Mouse (Mus musculus): ENCODE results near the gene Mxd3.
A peak's percentile ranks its signal among the peaks of the same experiment; 100 is the strongest.

Mxd3 gene

DNA sequence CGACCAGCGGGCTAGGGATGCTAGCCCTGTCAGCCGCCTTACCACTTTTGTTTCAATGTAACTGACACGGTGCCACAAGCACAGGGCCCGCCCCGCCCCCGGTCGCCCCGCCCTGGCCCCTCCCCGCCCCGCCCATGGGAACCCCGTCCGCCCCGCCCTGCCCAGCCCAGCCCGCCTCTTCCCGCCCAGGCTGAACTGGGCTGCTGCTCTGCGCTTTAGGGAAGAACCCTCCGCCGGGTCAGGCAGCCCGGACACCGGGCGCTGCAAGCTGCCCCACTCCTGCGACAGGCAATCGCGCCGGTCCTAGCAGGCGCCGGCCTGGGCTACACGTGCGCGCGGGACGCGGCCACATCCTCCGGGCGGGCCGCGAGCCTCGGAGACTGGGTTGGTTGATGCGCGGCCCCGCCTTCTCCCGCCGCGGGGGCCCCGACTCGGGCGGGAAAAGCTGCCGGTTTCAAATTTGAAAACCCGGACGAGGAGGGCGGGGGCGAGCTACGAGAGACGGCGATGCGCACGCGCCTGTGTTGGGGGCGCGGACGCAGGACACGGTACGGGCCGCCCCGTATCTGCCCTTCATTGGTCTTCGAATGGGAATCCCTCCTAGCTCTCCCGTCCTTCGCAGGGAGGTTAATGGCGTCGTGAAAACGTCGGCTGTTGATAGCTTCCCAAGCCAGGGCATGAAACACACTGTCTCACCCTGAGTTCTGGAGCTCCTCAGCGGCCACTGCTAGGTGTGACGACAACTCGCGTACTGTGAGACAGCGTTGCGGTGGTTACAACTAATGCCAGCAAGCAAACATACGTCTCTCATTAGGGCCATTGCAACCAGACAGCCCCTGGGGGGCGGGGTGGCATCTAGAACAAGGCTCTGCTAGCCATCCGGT is at the start of gene Mxd3:
Gene Mxd3, minus strand, starts transcription at position 141 of the 884 bp plus-strand sequence.
- DNase-seq, result peak; percentile 87 to 91

DNA sequence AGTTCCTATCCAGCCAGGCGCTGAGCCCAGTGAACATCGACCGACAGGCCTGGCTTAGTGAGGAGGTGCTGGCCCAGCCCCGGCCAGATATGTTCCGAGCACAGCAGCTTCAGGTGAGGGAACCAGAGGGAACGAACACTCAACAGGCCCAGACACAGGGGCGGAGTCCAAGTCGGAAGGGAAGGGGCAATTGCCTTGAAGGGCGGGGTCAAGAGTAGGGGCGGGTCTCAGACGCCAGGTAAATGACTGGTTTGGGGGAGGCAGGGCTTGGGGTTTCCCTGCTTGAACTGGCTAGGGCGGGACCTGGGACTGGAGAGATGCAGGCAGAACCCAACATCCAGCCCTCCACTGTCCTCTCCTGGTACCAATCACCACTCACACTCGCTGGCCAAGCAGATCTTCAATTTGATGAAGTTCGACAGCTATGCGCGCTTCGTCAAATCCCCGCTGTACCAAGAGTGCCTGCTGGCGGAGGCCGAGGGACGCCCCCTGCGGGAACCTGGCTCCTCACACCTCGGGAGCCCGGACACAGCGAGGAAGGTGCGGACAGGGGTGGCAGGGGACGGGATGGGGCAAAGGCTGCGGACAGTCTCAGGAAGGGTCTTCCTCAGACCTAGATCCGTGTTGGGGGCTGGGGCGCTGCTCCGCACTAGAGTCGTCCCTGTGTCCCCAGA is 49.4 kb upstream of the Mxd3 start:
- no peak for DNase-seq

DNA sequence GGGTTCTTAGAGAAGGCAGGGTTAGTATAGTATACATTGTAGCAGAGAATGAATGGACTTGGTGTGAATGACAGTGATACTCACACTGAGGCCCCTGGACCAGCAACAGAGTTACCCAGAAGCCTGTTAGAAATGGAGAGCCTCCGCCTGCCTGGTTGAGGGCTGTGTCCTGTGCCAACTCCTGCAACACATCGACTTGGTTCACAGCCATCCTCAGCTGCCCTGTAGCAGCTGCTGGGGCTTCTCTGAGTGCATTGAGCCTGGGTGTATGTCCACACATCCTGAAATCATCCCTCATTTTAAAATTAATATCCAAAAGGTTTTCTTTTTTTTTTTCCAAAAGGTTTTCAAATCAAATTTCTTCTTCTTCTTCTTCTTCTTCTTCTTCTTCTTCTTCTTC is 46.3 kb upstream of the Mxd3 start:
- peak in 1 of 2 experiments; percentile 30 for DNase-seq

DNA sequence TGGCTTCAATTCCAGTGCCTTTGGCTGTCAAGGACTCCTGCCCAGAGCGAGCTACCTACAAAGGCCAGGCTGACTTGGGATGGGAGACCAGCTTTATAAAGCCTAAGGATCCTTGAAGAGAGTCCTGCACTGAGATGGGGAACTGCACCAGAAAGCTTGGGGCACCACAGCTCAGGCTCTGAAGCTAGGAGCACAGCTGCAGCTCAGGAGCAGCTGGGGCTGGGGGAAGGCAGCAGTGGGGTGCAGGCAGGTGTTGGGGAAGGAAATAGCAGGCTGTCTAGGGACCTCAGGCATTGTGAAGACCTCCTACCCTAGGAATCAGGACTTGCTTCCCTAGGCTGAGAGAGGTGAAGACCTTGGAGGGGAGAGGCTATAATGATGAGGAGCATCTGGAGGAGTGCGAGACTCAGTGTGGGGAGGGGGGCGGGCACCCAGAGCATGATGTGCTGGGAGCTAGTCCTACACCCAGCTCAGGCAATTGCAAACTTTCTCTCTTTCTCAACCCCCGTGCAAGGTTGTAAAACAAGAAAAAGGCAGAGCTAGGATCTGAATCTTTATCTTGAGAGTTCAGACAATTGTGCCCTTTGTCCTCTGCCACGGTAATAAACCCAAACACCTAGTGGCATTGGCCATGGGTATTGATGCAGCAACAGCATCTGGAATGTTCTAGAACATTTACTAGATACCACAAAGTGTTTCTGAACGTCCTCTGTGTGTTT is 44.7 kb upstream of the Mxd3 start:
- no peak for DNase-seq

DNA sequence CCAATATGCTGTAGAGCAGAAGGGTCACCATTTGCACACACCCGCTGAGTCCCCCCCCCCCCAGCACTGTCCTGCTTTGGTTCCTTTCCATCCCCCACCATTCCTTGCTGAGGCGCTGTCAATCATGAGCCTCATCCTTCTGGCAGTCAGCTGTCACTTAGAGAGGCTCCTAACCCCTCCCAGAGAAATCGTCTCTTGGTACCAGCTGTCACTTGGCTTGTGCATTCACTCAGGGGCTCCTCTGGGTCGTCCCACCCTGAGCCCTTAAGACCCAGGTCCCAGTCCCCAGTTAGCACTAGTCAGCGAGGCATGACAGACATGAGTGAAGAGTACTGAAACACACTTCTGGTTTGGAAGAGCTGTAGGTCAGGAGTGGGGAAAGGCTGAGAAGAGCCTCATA is 42.1 kb upstream of the Mxd3 start:
- DNase-seq, result no peak

DNA sequence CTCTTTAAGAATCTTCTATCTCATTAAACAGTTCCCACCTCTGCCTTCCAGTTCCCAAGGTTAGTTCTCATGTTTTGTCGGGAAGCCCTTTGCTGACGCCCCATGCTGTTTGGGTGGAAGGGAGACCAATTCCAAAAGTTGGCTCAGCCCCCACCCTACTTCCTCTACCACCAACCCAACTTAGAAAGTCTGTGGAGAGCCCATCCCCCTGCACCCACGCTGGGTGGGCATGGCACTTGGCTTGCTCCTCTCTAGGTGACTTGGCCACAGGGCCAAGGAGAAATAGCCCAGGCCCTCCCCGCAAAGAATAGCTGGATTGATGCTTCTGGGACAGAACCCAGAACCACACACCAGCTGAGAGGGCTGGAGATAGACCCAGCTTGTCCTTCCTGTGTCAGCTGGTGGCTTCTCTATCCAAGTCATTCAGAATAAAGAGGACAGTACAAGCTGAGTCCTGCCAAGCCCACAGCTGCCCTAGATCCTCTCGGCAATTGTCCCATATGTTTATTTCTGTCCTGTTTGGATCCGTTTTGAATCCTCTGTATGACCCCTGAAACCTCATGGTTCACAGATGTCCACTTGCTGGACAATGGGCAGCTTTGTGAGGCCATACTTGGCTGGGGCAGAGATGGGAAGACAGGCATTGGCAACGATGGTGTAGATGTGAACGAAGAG is 41.5 kb upstream of the Mxd3 start:
- peak; percentile 31 to 34 for DNase-seq

DNA sequence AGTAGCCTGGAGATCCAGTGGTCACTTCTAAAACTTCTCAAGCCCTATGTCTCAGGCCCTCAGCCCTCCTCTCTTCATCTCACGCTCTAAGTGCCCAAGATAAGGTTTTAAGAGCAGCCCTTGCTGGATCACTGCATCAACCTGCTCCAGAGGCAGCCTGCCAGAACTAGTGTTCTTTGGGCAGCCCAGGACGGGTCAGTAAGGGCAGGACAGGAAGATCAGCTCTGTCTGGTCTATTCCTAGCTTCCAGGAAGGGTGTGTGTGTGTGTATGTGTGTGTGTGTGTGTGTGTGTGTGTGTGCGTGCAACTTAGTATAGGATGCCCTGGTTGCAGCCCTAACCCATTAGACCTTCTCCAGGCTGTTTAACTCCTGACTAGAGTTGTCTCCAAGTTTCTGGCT is 40.6 kb upstream of the Mxd3 start:
- DNase-seq, result no peak

DNA sequence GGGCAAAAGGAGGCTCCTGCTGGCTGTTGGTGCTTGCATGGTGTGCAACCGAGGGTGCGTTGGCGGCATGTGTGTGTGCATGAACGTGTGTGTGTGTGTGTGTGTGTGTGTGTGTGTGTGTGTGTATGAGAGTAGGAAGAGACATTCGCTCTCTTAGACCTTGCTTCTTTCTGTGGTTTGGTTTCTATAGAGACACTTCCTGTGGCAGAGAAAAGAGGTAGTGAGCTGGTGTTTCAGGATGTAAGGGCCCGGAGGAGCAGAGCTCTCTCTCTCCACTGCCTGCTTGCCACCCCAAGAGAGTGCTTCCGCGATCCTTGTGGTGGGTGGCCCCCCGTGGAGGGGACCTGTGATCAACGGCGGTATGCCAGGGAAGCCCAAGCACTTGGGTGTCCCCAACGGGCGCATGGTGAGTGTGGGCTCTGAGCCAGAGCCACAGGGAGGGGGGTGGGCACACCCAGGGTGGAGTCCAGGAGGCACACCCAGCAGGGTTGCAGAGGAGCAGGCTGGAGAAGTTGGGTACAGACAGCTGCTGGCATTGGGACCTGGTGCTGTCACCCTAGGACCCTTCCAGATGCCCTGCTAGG is 40.0 kb upstream of the Mxd3 start, which contains the start of gene Rgs14:
Gene Rgs14, plus strand, starts transcription at position 202 of the 584 bp plus-strand sequence.
- DNase-seq, result no peak

DNA sequence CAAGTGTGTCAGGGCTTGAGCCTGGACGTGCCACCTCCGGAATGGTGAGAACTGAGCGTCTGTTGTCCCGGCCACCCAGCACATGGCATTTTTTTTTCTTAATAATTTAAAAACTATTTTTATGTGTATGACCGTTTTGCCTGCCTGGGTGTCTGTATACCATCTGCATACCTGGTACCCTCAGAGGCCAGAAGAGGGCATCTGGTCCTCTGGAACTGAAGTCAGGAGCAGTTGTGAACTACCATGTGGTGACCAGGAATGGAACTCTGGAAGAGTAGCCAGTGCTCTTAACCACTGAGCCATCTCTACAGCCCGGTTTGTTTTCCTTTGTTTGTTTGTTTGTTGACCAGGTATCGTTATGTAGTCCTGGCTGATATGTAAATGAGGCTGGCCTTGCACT is 38.8 kb upstream of the Mxd3 start:
- no peak for DNase-seq

DNA sequence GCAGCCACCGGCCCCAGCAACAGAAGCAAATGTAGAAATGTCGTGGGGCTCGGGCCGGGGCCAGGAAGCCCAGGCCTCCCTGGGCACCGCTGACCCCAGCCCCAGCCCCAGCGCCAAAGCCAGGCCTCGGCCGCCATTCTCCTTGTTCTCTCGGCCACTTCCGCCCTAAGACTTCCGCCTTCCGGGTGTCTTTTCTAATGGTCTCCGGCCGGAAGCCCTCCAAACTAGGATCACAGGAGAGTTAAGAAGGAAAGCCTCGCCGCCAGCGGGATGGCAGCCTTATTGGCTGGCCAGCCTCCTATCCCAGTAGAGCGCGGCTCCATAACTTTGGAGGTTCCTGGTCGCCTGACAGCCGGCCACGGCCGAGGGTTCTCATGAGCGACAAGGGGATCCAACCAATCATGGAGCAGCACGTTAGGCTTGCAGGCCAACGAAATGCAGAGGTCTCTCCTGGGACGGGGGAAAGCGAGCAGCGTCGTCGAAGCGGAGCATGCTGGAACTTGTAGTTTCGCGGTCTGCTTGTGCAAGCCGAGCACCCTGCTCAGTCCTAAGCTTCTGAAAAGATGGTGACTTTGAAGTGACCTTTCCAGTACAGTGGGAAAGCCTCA is 32.9 kb upstream of the Mxd3 start, which contains the start of gene Lman2:
Gene Lman2, minus strand, starts transcription at position 331 of the 608 bp plus-strand sequence.
- DNase-seq, result peak; percentile 95 to 97

DNA sequence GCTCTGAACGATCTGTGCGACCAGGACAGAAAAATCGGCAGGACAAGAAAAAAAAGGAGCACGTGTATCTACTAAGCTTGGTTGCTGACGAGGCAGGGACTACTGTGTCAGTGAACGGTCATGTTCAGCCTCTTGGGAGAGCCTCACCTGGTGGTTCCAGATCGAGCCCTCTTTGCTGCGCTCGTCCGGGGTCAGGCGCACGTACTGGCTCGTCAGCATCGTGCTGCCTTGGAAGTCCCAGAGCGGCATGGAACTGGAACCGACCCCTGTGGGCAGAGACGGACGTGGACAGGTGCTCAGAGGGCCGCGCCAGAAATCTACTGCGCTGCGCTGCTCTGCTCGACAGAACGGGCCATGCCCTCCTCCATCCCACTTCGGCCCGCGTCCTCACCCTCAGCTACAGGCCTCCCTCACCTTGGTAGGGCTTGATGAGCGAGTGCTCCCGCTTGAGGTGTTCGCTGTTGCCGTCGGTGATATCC is 32.4 kb upstream of the Mxd3 start:
- peak in 1 of 2 experiments; percentile 47 for DNase-seq

DNA sequence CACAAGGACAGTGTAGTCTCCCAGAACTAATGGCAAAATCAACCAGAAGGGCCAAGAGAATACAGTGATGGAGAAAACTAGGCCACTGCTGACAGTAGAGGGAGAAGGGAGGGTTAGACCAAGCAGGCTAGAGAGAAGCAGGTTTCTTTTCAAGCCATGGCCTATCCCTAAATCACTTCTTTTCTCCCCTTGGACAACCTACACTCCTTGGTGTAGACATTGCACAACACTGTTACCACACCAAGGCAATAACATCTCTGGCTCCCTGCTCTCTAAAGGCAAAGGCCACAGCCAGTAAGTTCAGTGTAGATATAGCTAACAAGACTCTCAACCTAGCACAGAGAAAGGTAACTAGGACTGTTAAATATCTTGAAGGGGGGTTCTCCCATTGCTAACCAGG is 31.5 kb upstream of the Mxd3 start:
- no peak for DNase-seq

DNA sequence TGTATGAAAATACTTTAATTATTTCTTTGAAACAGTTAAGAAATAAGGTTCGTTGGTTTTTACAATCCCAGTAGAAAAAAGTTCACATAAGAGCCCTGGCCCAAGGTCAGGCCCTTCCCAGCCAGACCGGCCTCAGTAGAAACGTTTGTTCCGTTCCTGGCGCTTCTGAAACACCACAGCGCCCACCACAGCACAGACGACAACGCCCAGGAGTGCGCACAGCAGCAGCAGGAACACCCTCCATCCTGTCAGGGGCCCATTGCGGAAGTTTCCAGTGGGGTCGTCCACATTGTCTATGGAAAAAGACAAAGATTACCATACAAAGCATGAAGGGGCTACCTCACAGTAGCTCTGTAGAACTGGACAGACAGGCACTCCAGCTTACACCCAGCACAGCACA is 17.1 kb upstream of the Mxd3 start:
- DNase-seq, result no peak

DNA sequence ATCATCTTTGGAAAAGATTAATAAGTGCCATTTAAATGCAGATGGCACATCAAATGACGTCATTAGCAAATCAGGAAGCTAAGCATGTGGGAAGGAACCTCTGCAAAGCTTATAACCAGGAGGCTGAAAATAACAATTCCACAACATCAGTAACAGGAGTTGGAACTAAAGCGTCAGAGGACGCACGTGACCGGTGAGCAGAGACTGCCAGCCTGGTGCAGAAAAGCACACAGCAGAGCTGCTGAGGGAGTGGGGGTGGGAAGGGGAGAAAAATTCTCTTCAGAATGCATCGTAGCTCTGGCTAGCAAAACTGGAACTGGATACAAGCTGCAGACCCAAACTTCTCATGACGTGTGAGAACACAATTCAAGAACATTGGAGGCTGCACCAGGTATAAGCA is 14.7 kb upstream of the Mxd3 start:
- no peak for DNase-seq

DNA sequence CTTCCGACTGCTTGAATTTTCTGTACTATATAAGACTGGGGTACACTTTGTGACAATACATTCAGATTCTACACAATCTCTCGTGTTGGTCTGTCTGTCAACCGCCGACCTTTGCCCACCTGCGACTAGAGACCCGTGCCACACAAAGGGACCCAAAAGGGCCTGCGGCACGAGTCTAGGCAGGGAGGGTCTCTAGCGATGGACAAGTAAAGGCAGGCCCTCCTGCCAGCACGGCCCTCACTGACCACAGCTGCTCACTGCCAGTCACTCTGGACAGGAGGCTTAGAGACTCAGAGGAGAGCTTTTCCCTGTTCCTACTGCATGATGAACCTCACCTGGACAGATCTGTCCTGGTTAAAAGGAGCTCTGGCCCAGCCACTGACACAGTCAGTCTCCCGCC is 12.8 kb upstream of the Mxd3 start:
- DNase-seq, result no peak

DNA sequence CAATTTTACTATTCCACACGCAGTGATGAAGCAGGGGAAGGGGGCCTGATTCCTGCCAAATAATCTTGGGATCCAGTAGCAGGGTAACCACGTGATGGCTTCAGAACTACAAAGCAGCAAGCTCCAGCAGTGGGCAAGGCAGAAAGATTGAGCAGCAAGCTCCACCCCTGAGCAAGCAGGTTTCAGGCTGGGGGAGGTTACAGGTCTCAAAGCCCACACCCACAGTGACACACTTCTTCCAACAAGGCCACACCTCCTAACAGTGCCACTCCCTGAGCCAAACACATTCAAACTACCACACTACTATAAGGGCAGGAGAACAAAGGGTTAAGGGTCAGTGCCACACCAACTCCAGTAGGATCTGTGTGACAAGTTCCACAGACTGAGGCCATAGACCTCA is 9.6 kb upstream of the Mxd3 start:
- no peak for DNase-seq

DNA sequence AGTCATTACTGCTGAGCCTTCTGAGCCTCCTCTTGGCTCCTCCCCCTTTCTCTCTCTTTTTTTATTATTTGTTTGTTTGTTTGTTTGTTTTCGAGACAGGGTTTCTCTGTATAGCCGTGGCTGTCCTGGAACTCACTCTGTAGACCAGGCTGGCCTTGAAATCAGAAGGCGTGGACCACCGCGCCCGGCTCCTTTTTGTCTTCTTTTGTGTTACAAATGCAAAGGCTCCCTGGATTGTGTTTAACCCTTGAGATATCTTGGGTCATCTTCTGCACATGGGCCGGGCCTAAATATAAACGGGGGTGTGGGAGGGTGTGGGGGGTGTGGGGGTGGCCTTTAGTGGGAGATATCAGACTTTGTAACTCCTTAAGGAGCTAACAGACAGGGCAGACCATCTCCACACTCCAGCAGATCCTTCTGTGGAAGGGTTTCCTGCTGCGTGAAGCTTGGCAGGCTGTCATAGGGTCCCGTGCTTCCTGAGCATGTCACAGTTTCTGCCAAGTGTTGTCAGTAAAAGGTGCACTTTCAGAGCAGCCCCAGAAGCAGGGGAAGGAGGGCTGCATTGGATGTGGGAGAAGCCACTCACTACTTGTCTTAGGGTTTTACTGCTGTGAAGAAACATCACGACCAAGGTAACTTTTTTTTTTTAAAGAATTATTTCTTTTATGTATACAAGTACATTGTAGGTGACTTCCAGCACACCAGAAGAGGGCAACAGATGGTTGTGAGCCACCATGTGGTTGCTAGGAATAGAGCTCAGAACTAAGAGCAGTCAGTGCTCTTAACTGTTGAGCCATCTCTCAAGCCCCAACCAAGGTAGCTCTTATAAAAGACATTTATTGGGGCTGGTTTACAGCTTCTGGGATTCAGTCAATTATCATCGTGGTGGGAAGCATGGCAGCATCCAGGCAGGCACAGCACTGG is 8.8 kb upstream of the Mxd3 start:
- peak; percentile 57 to 68 for DNase-seq

DNA sequence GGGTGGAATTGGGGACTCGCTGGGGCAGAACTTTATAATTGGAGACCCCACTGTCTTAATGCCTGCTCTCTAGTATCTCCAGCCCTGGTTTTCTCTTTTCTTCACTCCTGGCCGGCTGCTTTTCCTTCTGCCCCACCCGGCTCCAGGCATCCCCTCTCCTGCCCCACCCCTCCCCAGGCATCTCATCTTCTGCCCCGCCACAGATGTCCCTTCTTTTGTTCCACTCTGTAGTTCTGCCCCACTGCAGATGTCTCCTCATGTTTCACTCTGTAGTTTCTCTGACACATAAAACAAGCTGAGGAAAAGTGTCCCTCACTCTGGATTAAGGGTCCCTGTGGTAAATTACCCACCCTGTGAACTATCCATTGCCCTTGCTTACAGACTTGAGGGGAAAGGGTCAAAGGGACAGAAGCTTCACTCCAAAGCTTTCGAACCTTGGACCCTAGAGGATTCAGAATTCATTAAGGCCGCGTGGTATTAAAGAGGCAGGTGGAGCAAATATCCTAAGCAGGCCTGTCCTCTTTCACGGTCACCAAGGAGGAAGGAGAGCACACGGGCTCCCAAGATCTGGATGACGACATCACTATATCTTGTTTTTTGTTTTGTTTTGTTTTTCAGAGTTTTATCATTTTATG is 7.8 kb upstream of the Mxd3 start:
- DNase-seq, result no peak

DNA sequence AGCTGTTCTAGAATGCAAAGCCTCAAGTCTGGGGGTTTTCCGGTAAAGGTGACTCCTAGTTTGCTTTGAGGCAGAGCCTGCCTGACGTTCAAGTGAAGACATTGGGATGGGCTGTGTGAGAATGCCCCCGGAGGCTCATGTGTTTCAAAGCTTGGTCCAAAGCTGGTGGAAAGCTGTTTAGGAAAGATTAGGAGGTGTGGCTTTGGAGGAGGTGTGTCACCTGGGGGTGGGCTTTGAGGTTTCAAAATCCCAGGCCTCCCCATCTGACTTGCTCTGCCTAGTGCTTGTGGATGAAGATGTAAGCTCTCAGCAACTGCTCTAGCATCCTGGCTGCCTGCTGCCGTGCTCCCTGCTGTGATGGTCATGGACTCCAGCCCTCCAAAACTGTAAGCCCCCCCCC is 6.1 kb upstream of the Mxd3 start:
- no peak for DNase-seq

DNA sequence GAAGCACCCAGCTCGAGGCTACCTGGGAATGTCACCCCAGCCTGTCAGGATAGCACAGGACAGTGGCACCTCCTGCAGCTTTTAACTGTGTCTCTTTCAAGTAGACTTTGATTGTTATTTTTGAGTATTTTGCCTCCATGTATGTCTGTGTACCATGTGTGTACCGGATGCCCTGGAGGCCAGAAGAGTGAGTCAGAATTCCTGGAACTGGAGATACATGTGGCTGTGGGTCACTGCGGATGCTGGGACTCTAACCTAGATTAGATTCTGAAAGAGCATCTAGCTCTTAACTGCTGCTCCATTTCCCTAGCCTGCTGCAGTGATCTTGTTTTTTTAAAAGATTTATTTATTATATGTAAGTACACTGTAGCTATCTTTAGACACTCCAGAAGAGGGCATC is 2.7 kb upstream of the Mxd3 start:
- no peak for DNase-seq

All from cerebellum, postnatal 14 days (tissue).